Mouse (Mus musculus) heart, adult 2 months (tissue): ENCODE data around the gene Abcc3.

Experiments used
- CTCF ChIP-seq: fragments of 200-600 bp; IDR thresholded peaks from 2 replicates; pipeline ENCODE4 v1.8.1; 2022; ENCODE audit warnings: antibody characterized with exemption, mild to moderate bottlenecking, moderate library complexity
- EP300 ChIP-seq: fragments of 200-500 bp; IDR thresholded peaks from 2 replicates; pipeline ENCODE4 v1.6.1; 2011; ENCODE audit warnings: low read depth, low read length, control low read depth; ENCODE audit not compliant: insufficient read depth

- TF ChIP-seq CTCF (no peak), EP300 (no peak)
These were observed 6.6 kb downstream of the Abcc3 start for GRCm38 (mm10) chr11:94385977-94386771.
